Mouse (Mus musculus) hindbrain, postnatal 0 days (tissue): ENCODE measurements around the gene Ensa. TPM values are rescaled to one million over a fixed set of nuclear protein-coding genes. Genes with fewer than 3 reads are reported as not detected.

Experiments
- ATAC-seq: fragments of 200-750 bp; cut with Nextera tagmentation; 2 replicates; pipeline ENCODE4 v1.8.0; 2017; ENCODE audit warnings: mild to moderate bottlenecking, moderate TSS enrichment, moderate library complexity
- DNase-seq: peaks from one replicate; pipeline ENCODE4 v3.0.0-alpha.2; 2015; ENCODE audit warnings: low spot score
- H3K27ac ChIP-seq: fragments of 300-500 bp; sonication (generic); 2 replicates; pipeline ENCODE4 v1.5.1; 2014; ENCODE audit warnings: mild to moderate bottlenecking
- H3K27me3 ChIP-seq: fragments of 300-500 bp; sonication (generic); 2 replicates; pipeline ENCODE4 v1.6.1; 2014; ENCODE audit warnings: low read length, mixed read lengths; ENCODE audit not compliant: insufficient read depth
- H3K36me3 ChIP-seq: fragments of 300-500 bp; sonication (generic); 2 replicates; pipeline ENCODE4 v1.6.1; 2014; ENCODE audit warnings: low read length, mixed read lengths; ENCODE audit not compliant: insufficient read depth
- H3K4me1 ChIP-seq: fragments of 300-500 bp; sonication (generic); 2 replicates; pipeline ENCODE4 v1.6.1; 2014; ENCODE audit warnings: antibody characterized with exemption, low read length, mixed read lengths; ENCODE audit not compliant: insufficient read depth
- H3K4me2 ChIP-seq: fragments of 300-500 bp; sonication (generic); 2 replicates; pipeline ENCODE4 v1.6.1; 2014; ENCODE audit warnings: low read depth, mild to moderate bottlenecking, low read length, moderate library complexity, mixed read lengths
- H3K4me3 ChIP-seq: fragments of 300-500 bp; sonication (generic); 2 replicates; pipeline ENCODE4 v1.5.1; 2014; ENCODE audit warnings: low read length
- H3K9ac ChIP-seq: fragments of 300-500 bp; sonication (generic); replicated peaks from 2 replicates; pipeline ENCODE4 v1.6.1; 2014; ENCODE audit warnings: mild to moderate bottlenecking, low read length, moderate library complexity, mixed read lengths
- H3K9me3 ChIP-seq: fragments of 300-500 bp; sonication (generic); 2 replicates; pipeline ENCODE4 v1.6.1; 2016; ENCODE audit warnings: low read length, mixed read lengths
- CTCF ChIP-seq: IDR thresholded peaks from 2 replicates; pipeline ENCODE4 v1.5.1; 2016; ENCODE audit warnings: antibody characterized with exemption, control low read depth, low read depth
- WGBS: fragments of 180-500 bp; shearing (Covaris S2); extraction: QIAGEN DNeasy Blood & Tissue Kit; methylation state at CpG from one replicate; pipeline ENCODE4 v1.1.7; 2014; 5-methylcytosine and 5-hydroxymethylcytosine counted together
- polyA plus RNA-seq: library from polyadenylated mRNA; unstranded; fragments of >200 nt; fragmentation: Nextera tagmentation; extraction: Ambion mirVana; gene quantifications from 2 replicates; pipeline ENCODE4 v1.2.1, GENCODE M21; 2015
- total RNA-seq: library from RNA; depleted of rRNA; stranded (reverse); fragments of >200 nt; gene quantifications from 2 replicates; pipeline ENCODE4 v1.2.3, GENCODE M21; 2014

Ensa gene
- total and polyA plus RNA-seq, 2 experiments from 2014 or later: 84.3 to 139 TPM

- 88% methylated on average over 5 of the region's 5 CpGs for WGBS
- Histone ChIP-seq H3K9ac (no peak overlapping the region), H3K4me3 (no peak overlapping the region), H3K27ac (no peak overlapping the region), H3K36me3 (peaks cover 42% of the 10 kb centered on the region), H3K9me3 (no peaks in the 10 kb centered on the region), H3K4me1 (peaks cover 9% of the 10 kb centered on the region), H3K27me3 (no peaks in the 10 kb centered on the region), H3K4me2 (no peak overlapping the region)
- no peak for DNase-seq
- ATAC-seq: no peak
- no peak for TF ChIP-seq CTCF
Measured at GRCm38 (mm10) chr3:95627763-95628162, 3.0 kb downstream of the Ensa start.

GRCm38 (mm10) chr3:95629755-95630154 lies 5.0 kb downstream of the Ensa start:
- 57% methylated on average over 4 of the region's 4 CpGs for WGBS
- DNase-seq (no peak), ATAC-seq (no peak)
- Histone ChIP-seq H3K4me1 (peaks cover 9% of the 10 kb centered on the region), H3K9ac (no peak overlapping the region), H3K36me3 (peaks cover 52% of the 10 kb centered on the region), H3K9me3 (no peaks in the 10 kb centered on the region), H3K27me3 (no peaks in the 10 kb centered on the region), H3K27ac (no peak overlapping the region), H3K4me3 (no peak overlapping the region), H3K4me2 (no peak overlapping the region)
- TF ChIP-seq CTCF: no peak

GRCm38 (mm10) chr3:95630856-95631255 lies 6.1 kb downstream of the Ensa start:
- ATAC-seq (no peak), DNase-seq (no peak)
- H3K4me1 ChIP-seq: peaks cover 9% of the 10 kb centered on the region
- H3K4me2 ChIP-seq: no peak overlapping the region
- TF ChIP-seq CTCF: no peak
- H3K27ac ChIP-seq: no peak overlapping the region
- H3K4me3 ChIP-seq: no peak overlapping the region
- 83% methylated on average over 3 of the region's 3 CpGs for WGBS
- peaks cover 62% of the 10 kb centered on the region for H3K36me3 ChIP-seq
- no peak overlapping the region for H3K9ac ChIP-seq
- no peaks in the 10 kb centered on the region for H3K27me3 ChIP-seq
- no peaks in the 10 kb centered on the region for H3K9me3 ChIP-seq

GRCm38 (mm10) chr3:95631304-95631703 lies 6.5 kb downstream of the Ensa start:
- no peak overlapping the region for H3K4me2 ChIP-seq
- H3K9ac ChIP-seq: no peak overlapping the region
- TF ChIP-seq CTCF: no peak
- DNase-seq (no peak), ATAC-seq (no peak)
- H3K4me1 ChIP-seq: peaks cover 4% of the 10 kb centered on the region
- H3K36me3 ChIP-seq: peaks cover 62% of the 10 kb centered on the region
- H3K27me3 ChIP-seq: no peaks in the 10 kb centered on the region
- H3K4me3 ChIP-seq: no peak overlapping the region
- H3K9me3 ChIP-seq: no peaks in the 10 kb centered on the region
- H3K27ac ChIP-seq: no peak overlapping the region
- 74% methylated on average over 6 of the region's 6 CpGs for WGBS

GRCm38 (mm10) chr3:95632648-95633588 lies 8.1 kb downstream of the Ensa start:
- no peaks in the 10 kb centered on the region for H3K4me1 ChIP-seq
- TF ChIP-seq CTCF: peak; percentile 69
- no peak overlapping the region for H3K4me2 ChIP-seq
- no peaks in the 10 kb centered on the region for H3K9me3 ChIP-seq
- H3K27ac ChIP-seq: no peak overlapping the region
- H3K36me3 ChIP-seq: peaks cover 52% of the 10 kb centered on the region
- 75% methylated on average over 12 of the region's 12 CpGs for WGBS
- ATAC-seq (peak; percentile 52; the same call in 1 of the 2 replicates), DNase-seq (peak; percentile 50)
- H3K4me3 ChIP-seq: no peak overlapping the region
- H3K9ac ChIP-seq: no peak overlapping the region
- H3K27me3 ChIP-seq: no peaks in the 10 kb centered on the region

- no peak overlapping the region for H3K27ac ChIP-seq
- WGBS: 61% methylated on average over 4 of the region's 4 CpGs
- H3K9ac ChIP-seq: no peak overlapping the region
- no peaks in the 10 kb centered on the region for H3K9me3 ChIP-seq
- no peak for DNase-seq
- H3K4me2 ChIP-seq: no peak overlapping the region
- no peaks in the 10 kb centered on the region for H3K4me1 ChIP-seq
- ATAC-seq: no peak
- H3K36me3 ChIP-seq: peaks cover 37% of the 10 kb centered on the region
- no peak for TF ChIP-seq CTCF
- no peaks in the 10 kb centered on the region for H3K27me3 ChIP-seq
- H3K4me3 ChIP-seq: no peak overlapping the region
Measured at GRCm38 (mm10) chr3:95635636-95636035, 10.8 kb downstream of the Ensa start.

GRCm38 (mm10) chr3:95636072-95636471 lies 11.3 kb downstream of the Ensa start:
- TF ChIP-seq CTCF: no peak
- ATAC-seq (no peak), DNase-seq (no peak)
- H3K36me3 ChIP-seq: peaks cover 34% of the 10 kb centered on the region
- no peak overlapping the region for H3K4me2 ChIP-seq
- no peak overlapping the region for H3K27ac ChIP-seq
- H3K27me3 ChIP-seq: no peaks in the 10 kb centered on the region
- no peaks in the 10 kb centered on the region for H3K9me3 ChIP-seq
- WGBS: 86% methylated on average over 4 of the region's 4 CpGs
- H3K4me1 ChIP-seq: no peaks in the 10 kb centered on the region
- no peak overlapping the region for H3K4me3 ChIP-seq
- no peak overlapping the region for H3K9ac ChIP-seq
